Mouse (Mus musculus): ENCODE data around the gene Rsl24d1. TPM values are rescaled to one million over a fixed set of nuclear protein-coding genes. Genes with fewer than 3 reads are reported as not detected.

Rsl24d1 gene
- total and polyA plus RNA-seq, 2 experiments from 2014 or later = 51.6 to 71.4 TPM

GRCm38 (mm10) chr9:73165631-73166030, 52.4 kb downstream of the Rsl24d1 start:
- no peaks in the 10 kb centered on the region for H3K4me1 ChIP-seq (ENCODE audit: control insufficient read depth, insufficient read depth)
- no peak overlapping the region for H3K4me3 ChIP-seq (ENCODE audit: low read depth, low read length)
- H3K9me3 ChIP-seq (replicated peaks; ENCODE audit: control insufficient read depth, low read length) = 0 out of 2 replicates have a peak, but pooled peaks cover 5% of the 10 kb centered on the region
- H3K27ac ChIP-seq (ENCODE audit: low read depth) = no peak overlapping the region
- no peak overlapping the region for H3K4me2 ChIP-seq (ENCODE audit: low read depth, low read length)
- H3K9ac ChIP-seq (replicated peaks; ENCODE audit: low read depth, low read length) = no peak overlapping the region
- no peaks in the 10 kb centered on the region for H3K36me3 ChIP-seq (replicated peaks; ENCODE audit: control insufficient read depth, insufficient read depth, low read length)
- 75% methylated on average over 4 of the region's 4 CpGs for WGBS
- TF ChIP-seq EP300 (IDR thresholded peaks at IDR 0.05; ENCODE audit: low read depth) (no peak), CTCF (IDR thresholded peaks at IDR 0.05; ENCODE audit: low read depth) (no peak)
- H3K27me3 ChIP-seq (ENCODE audit: control insufficient read depth, insufficient read depth, low read length) = 0 out of 2 replicates have a peak, but pooled peaks cover 4% of the 10 kb centered on the region
- DNase-seq (ENCODE audit: low spot score) = no peak
- ATAC-seq (ENCODE audit: insufficient read depth, low read depth) = no peak

Other genes with a start within 250 kb of the Rsl24d1 start
- gene Pygo1, start 187.8 kb upstream of the Rsl24d1 start, total RNA-seq (2014; rRNA removed; ENCODE audit: low replicate concordance) = 1.9 and 2.2 TPM in 2 replicates
- 1.5 and 1.6 TPM in 2 replicates for gene Pygo1, start 187.8 kb upstream of the Rsl24d1 start, polyA plus RNA-seq (2015; fragmentation: Nextera tagmentation; extraction: Ambion mirVana)
- gene Dyx1c1, start 154.6 kb upstream of the Rsl24d1 start, total RNA-seq (2014; rRNA removed; ENCODE audit: low replicate concordance) = not detected in 2 replicates
- gene Dyx1c1, start 154.6 kb upstream of the Rsl24d1 start, polyA plus RNA-seq (2015; fragmentation: Nextera tagmentation; extraction: Ambion mirVana) = 0.47 and 0.51 TPM in 2 replicates
- gene Gm44503, start 154.6 kb upstream of the Rsl24d1 start, total RNA-seq (2014; rRNA removed; ENCODE audit: low replicate concordance) = not detected in 2 replicates
- gene Gm44503, start 154.6 kb upstream of the Rsl24d1 start, polyA plus RNA-seq (2015; fragmentation: Nextera tagmentation; extraction: Ambion mirVana) = not detected in 2 replicates
- gene Ccpg1os, start 128.0 kb upstream of the Rsl24d1 start, total RNA-seq (2014; rRNA removed; ENCODE audit: low replicate concordance) = 0.85 and 28.0 TPM in 2 replicates
- 15.8 and 19.0 TPM in 2 replicates for gene Ccpg1os, start 128.0 kb upstream of the Rsl24d1 start, polyA plus RNA-seq (2015; fragmentation: Nextera tagmentation; extraction: Ambion mirVana)
- gene Ccpg1, start 128.0 kb upstream of the Rsl24d1 start, total RNA-seq (2014; rRNA removed; ENCODE audit: low replicate concordance) = 8.3 and 11.3 TPM in 2 replicates
- gene Ccpg1, start 128.0 kb upstream of the Rsl24d1 start, polyA plus RNA-seq (2015; fragmentation: Nextera tagmentation; extraction: Ambion mirVana) = 27.2 and 27.3 TPM in 2 replicates
- gene Pigb, start 73.0 kb upstream of the Rsl24d1 start, total RNA-seq (2014; rRNA removed; ENCODE audit: low replicate concordance) = 3.0 and 8.8 TPM in 2 replicates
- 1.9 and 2.5 TPM in 2 replicates for gene Pigb, start 73.0 kb upstream of the Rsl24d1 start, polyA plus RNA-seq (2015; fragmentation: Nextera tagmentation; extraction: Ambion mirVana)
- gene Rab27a, start 68.6 kb upstream of the Rsl24d1 start, total RNA-seq (2014; rRNA removed; ENCODE audit: low replicate concordance) = 3.1 and 4.0 TPM in 2 replicates
- gene Rab27a, start 68.6 kb upstream of the Rsl24d1 start, polyA plus RNA-seq (2015; fragmentation: Nextera tagmentation; extraction: Ambion mirVana) = 1.7 and 2.7 TPM in 2 replicates
- gene Khdc3, start 11.6 kb upstream of the Rsl24d1 start, total RNA-seq (2014; rRNA removed; ENCODE audit: low replicate concordance) = not detected in 2 replicates
- not detected in 2 replicates for gene Khdc3, start 11.6 kb upstream of the Rsl24d1 start, polyA plus RNA-seq (2015; fragmentation: Nextera tagmentation; extraction: Ambion mirVana)
- gene Gm20509, start 11.0 kb upstream of the Rsl24d1 start, total RNA-seq (2014; rRNA removed; ENCODE audit: low replicate concordance) = not detected in 2 replicates
- not detected in 2 replicates for gene Gm20509, start 11.0 kb upstream of the Rsl24d1 start, polyA plus RNA-seq (2015; fragmentation: Nextera tagmentation; extraction: Ambion mirVana)